8 mouse cellular contexts compared by ENCODE assay signal in the genomic region with DNA sequence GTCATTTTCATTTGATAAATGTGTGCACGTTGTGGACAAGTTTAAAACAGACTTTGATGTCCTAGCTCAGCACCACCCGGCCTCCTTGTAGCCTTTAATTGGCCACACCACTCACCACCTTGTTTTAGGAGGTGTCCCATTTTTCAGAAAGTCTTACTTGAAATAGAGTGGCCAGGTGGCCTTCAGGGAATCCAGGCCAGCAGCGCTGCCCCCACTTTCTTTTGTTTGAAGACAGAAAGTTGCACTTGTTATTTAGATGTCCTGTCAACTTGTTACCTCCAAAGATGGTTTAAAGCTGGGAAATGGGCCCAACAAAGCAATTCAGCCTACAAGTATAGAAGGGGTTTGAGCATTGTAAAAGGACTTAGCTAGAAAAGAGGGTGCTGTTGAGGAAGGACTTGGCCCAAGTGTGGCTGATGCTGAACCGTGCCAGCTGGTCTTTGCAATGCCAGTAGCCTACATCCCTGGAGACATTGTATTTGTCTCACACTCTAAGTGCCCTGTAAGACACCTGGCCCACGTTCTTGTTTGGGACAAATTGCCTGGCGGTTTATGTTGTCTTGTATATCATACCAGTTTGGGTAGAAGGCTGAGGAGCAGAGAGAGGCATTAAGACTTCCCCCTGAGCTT. TPM values are rescaled to one million over a fixed set of nuclear protein-coding genes. Genes with fewer than 3 reads are reported as not detected.
DNase-seq lines count a peak whose midpoint lies in the region; ATAC-seq and TF ChIP-seq lines count a peak whose summit lies in the region.

No protein-coding gene starts in this region.

- H3K9ac ChIP-seq in kidney, postnatal 0 days (ENCODE audit: low read depth, low read length), result peak overlapping the region; percentile 92
- peak overlapping the region; percentile 91 for H3K9ac ChIP-seq in hindbrain, embryonic 16.5 days (ENCODE audit: low read depth, low read length)
- peak overlapping the region; percentile 86 for H3K9ac ChIP-seq in midbrain, postnatal 0 days (replicated peaks; ENCODE audit: low read length, poor library complexity, severe bottlenecking)

- H3K4me3 ChIP-seq in kidney, postnatal 0 days (replicated peaks; ENCODE audit: low read depth, low read length), result peak overlapping the region; percentile 83
- peak overlapping the region; percentile 67 for H3K4me3 ChIP-seq in brown adipose tissue, adult 24 weeks (ENCODE audit: insufficient read depth, low read depth, low read length)
- peak overlapping the region; percentile 88 for H3K4me3 ChIP-seq in hindbrain, embryonic 16.5 days (ENCODE audit: low read length)
- peak overlapping the region; percentile 65 for H3K4me3 ChIP-seq in midbrain, postnatal 0 days (ENCODE audit: low read depth, low read length)

- H3K4me1 ChIP-seq in kidney, postnatal 0 days (replicated peaks; ENCODE audit: insufficient read depth, low read length), result peaks cover 7% of the 10 kb centered on the region; the same call in 1 of the 2 replicates
- peaks cover 4% of the 10 kb centered on the region; the same call in 1 of the 2 replicates for H3K4me1 ChIP-seq in brown adipose tissue, adult 24 weeks (ENCODE audit: control insufficient read depth, insufficient read depth, insufficient read length, low read length)
- H3K4me1 ChIP-seq in hindbrain, embryonic 16.5 days (ENCODE audit: control insufficient read depth, insufficient read depth, low read depth, low read length), result peaks cover 12% of the 10 kb centered on the region
- 0 out of 2 replicates have a peak, but pooled peaks cover 6% of the 10 kb centered on the region for H3K4me1 ChIP-seq in midbrain, postnatal 0 days (ENCODE audit: insufficient read depth, low read length)

- ATAC-seq in kidney, postnatal 0 days (replicated peaks; ENCODE audit: low FRiP score, low read depth), result no peak
- ATAC-seq in hindbrain, embryonic 16.5 days, result no peak
- no peak for ATAC-seq in midbrain, postnatal 0 days (ENCODE audit: low FRiP score)

- no peaks in the 10 kb centered on the region for H3K36me3 ChIP-seq in kidney, postnatal 0 days (ENCODE audit: insufficient read depth, low read length)
- H3K36me3 ChIP-seq in hindbrain, embryonic 16.5 days (ENCODE audit: control insufficient read depth, insufficient read depth, low read length), result no peaks in the 10 kb centered on the region
- no peaks in the 10 kb centered on the region for H3K36me3 ChIP-seq in midbrain, postnatal 0 days (ENCODE audit: insufficient read depth, low read length)

- 20% methylated on average over 6 of the region's 6 CpGs for WGBS in kidney, postnatal 0 days
- 21% methylated on average over 6 of the region's 6 CpGs for WGBS in hindbrain, embryonic 16.5 days
- 32% methylated on average over 6 of the region's 6 CpGs for WGBS in midbrain, postnatal 0 days

- no peaks in the 10 kb centered on the region for H3K27me3 ChIP-seq in kidney, postnatal 0 days (ENCODE audit: insufficient read depth, low read length)
- no peaks in the 10 kb centered on the region for H3K27me3 ChIP-seq in hindbrain, embryonic 16.5 days (replicated peaks; ENCODE audit: control insufficient read depth, insufficient read depth, low read length)
- H3K27me3 ChIP-seq in midbrain, postnatal 0 days (ENCODE audit: insufficient read depth, low read length), result no peaks in the 10 kb centered on the region

- no peak for TF ChIP-seq CTCF in kidney, postnatal 0 days (IDR thresholded peaks at IDR 0.05; ENCODE audit: low read depth)
- no peak for TF ChIP-seq CTCF in midbrain, postnatal 0 days (IDR thresholded peaks at IDR 0.05)

- peak overlapping the region; percentile 98 for H3K27ac ChIP-seq in kidney, postnatal 0 days
- peak overlapping the region; percentile 90 for H3K27ac ChIP-seq in brown adipose tissue, adult 24 weeks (replicated peaks; ENCODE audit: low read depth, low read length)
- peak overlapping the region; percentile 96 for H3K27ac ChIP-seq in hindbrain, embryonic 16.5 days (ENCODE audit: low read depth, low read length)
- H3K27ac ChIP-seq in midbrain, postnatal 0 days (ENCODE audit: low read depth, low read length), result peak overlapping the region; percentile 91; the same call in 1 of the 2 replicates

- peak overlapping the region; percentile 72 for H3K4me2 ChIP-seq in kidney, postnatal 0 days (ENCODE audit: low read length)
- H3K4me2 ChIP-seq in hindbrain, embryonic 16.5 days (ENCODE audit: low read length), result peak overlapping the region; percentile 60
- H3K4me2 ChIP-seq in midbrain, postnatal 0 days (ENCODE audit: low read depth, low read length, poor library complexity, severe bottlenecking), result peak overlapping the region; percentile 63

- H3K9me3 ChIP-seq in kidney, postnatal 0 days (replicated peaks; ENCODE audit: low read length), result no peaks in the 10 kb centered on the region
- no peaks in the 10 kb centered on the region for H3K9me3 ChIP-seq in hindbrain, embryonic 16.5 days (ENCODE audit: control insufficient read depth, low read length)
- H3K9me3 ChIP-seq in midbrain, postnatal 0 days (ENCODE audit: low read length), result no peaks in the 10 kb centered on the region

- DNase-seq in kidney, postnatal 0 days (ENCODE audit: low spot score), result no peak
- DNase-seq in kidney, postnatal 36 days, result no peak
- peak; percentile 4 for DNase-seq in midbrain, postnatal 0 days (ENCODE audit: low spot score)
- no peak for DNase-seq in cerebellum, postnatal 36 days
- no peak for DNase-seq in spleen, postnatal 4 days (ENCODE audit: low spot score in 2 of 2)
- no peak for DNase-seq in testis, postnatal 10 days (ENCODE audit: low spot score)

RNA-seq across cellular contexts. Expression of gene Ccm2, which starts 1.1 kb away (rescaled TPM):
- polyA plus RNA-seq in kidney, postnatal 0 days (2015; fragmentation: Nextera tagmentation; extraction: Ambion mirVana), result 63.8 and 66.5 TPM in 2 replicates
- polyA plus RNA-seq in brown adipose tissue, adult 24 weeks (2012; ENCODE audit: insufficient read depth, insufficient read length, missing spikeins), result 26.2 and 29.6 TPM in 2 replicates
- polyA plus RNA-seq in hindbrain, embryonic 16.5 days (2015; fragmentation: Nextera tagmentation; extraction: Ambion mirVana), result 98.2 and 98.7 TPM in 2 replicates
- 45.6 and 71.3 TPM in 2 replicates for total RNA-seq in midbrain, postnatal 0 days (2014; rRNA removed)
- 64.3 and 67.1 TPM in 2 replicates for polyA plus RNA-seq in midbrain, postnatal 0 days (2015; fragmentation: Nextera tagmentation; extraction: Ambion mirVana)

RNA-seq across cellular contexts. Expression of gene Myo1g, which starts 27.0 kb away (rescaled TPM):
- polyA plus RNA-seq in kidney, postnatal 0 days (2015; fragmentation: Nextera tagmentation; extraction: Ambion mirVana), result 0.42 and 0.83 TPM in 2 replicates
- 0.71 and 2.9 TPM in 2 replicates for polyA plus RNA-seq in brown adipose tissue, adult 24 weeks (2012; ENCODE audit: insufficient read depth, insufficient read length, missing spikeins)
- 0.35 and 0.40 TPM in 2 replicates for polyA plus RNA-seq in hindbrain, embryonic 16.5 days (2015; fragmentation: Nextera tagmentation; extraction: Ambion mirVana)
- 0.99 and 1.5 TPM in 2 replicates for total RNA-seq in midbrain, postnatal 0 days (2014; rRNA removed)
- polyA plus RNA-seq in midbrain, postnatal 0 days (2015; fragmentation: Nextera tagmentation; extraction: Ambion mirVana), result 0.38 and 0.62 TPM in 2 replicates

RNA-seq across cellular contexts. Expression of gene Nacad, which starts 58.0 kb away (rescaled TPM):
- polyA plus RNA-seq in kidney, postnatal 0 days (2015; fragmentation: Nextera tagmentation; extraction: Ambion mirVana), result 1.1 TPM in 2 replicates
- not detected in 2 replicates for polyA plus RNA-seq in brown adipose tissue, adult 24 weeks (2012; ENCODE audit: insufficient read depth, insufficient read length, missing spikeins)
- polyA plus RNA-seq in hindbrain, embryonic 16.5 days (2015; fragmentation: Nextera tagmentation; extraction: Ambion mirVana), result 72.1 and 81.0 TPM in 2 replicates
- 86.9 and 92.3 TPM in 2 replicates for total RNA-seq in midbrain, postnatal 0 days (2014; rRNA removed)
- 67.6 and 68.0 TPM in 2 replicates for polyA plus RNA-seq in midbrain, postnatal 0 days (2015; fragmentation: Nextera tagmentation; extraction: Ambion mirVana)

Comparison
In these comparisons a context has a peak if more than half of its experiments do, and no peak if none do; other contexts are left out.
1. RNA of gene Nacad, which starts 58.0 kb away (polyA plus RNA-seq): 72.1 to 81.0 TPM in hindbrain, embryonic 16.5 days and 67.6 to 68.0 TPM in midbrain, postnatal 0 days; 1.1 TPM in kidney, postnatal 0 days and not detected in brown adipose tissue, adult 24 weeks; every median in the first group is over 10 times any median in the second.
2. Peak in every context shown above with its lines, with median percentiles within 50 percentile points of each other: H3K27ac ChIP-seq, H3K4me2 ChIP-seq, H3K4me3 ChIP-seq and H3K9ac ChIP-seq.